Mouse (Mus musculus) embryo, embryonic 11 days (tissue): ENCODE measurements at regions not wholly inside any gene's neighbourhood (a gene's known extent, or its start where the extent isn't known, plus 50 kb on each side); places are given as distances from the start of the nearest gene placed in this dataset.

ENCODE experiments used
- DNase-seq: peaks from one replicate; pipeline ENCODE4 v3.0.0-alpha.2; 2015

DNA sequence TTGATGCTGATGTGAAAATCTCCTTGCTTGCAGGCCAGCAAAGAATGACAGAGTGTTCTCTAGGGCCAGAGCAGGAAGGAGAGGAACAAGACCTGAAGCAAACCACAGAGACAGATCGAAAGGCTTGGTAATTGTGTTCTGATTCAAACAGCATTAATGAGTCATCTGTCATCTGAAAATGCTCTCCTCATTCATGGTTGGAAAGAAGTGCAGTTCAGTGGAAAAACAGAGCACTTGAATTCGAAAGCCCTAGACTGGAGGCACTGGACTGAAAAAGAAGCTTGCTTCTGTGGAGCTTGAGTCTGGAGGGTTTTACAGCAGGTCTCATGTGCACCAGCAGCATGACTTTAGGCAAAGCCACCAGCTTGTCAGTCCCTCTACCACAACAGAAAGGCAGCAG, 374.3 kb upstream of the B430305J03Rik start:
- peak; percentile 0 for DNase-seq

GRCm38 (mm10) chr3:61738528-61738927, 372.8 kb upstream of the B430305J03Rik start:
- no peak for DNase-seq

DNA sequence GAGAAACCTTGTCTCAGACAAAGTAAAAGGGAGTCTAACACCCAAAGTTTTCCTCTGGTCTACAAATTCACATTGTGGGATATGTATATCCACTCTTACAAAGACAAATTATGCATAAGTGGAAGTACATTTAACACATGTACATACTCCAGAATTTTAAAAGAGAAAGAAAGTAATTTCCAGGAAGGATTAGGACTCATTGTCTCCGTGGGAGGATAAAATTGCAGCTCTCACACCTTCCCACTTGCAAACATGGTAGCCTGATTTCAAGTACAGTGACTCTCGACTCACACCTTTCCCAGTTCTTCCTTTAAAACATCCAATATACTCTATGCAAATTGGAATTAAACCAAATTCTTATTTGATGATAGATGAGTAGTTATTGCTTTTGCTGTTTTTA, 351.0 kb upstream of the B430305J03Rik start:
- no peak for DNase-seq

DNA sequence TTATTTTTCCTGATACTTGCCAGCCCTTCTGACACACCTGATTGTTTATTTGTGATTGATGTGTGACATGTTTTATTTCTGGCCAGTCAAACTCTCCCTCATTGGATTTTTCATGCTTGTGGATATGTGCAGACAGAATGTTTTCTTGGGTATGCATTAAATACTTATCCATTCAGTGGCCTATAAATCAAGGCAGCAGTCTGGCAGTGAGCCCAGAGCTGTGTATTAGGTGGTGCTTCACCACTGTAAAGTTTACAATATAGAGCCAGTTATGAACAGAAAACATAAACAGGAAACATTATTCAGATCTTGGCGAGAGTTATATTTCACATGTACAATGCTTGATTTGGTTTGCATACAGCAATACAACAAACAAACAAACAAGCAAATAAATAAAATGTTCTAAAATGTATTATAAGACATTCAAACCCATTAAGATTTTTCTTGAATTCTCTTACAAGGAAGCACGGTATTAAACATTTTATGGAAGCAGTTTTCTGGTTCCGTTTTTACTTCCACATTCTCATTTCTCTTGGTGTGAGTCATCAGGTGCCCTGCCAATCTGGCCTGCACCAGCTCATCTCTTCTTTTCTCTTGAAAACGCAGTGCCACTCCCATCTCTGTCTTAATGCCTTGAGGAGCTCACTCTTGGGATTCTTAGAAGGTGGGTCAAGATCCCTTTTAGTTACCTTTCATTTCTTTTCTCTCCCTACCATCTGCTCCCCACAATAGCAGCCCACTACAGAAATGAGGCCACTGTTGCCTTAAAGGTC, 322.4 kb upstream of the B430305J03Rik start:
- DNase-seq, result no peak

DNA sequence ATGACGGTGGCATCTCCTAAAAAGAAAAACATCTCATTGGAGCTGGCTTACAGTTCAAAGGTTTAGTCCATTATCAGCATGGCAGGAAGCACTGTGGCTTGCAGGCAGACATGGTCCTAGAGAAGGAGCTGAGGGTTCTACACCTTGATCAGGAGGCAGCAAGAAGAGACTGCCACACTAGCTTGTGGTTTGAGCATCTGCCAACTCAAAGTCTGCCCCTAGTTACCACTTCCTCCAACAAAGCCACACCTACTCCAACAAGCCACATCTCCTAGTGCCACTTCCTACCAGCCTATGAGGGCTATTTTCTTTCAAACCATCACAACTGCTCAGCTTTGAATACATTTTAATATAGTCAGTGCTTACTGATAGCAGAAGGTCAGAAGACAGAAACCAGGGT, 305.1 kb upstream of the B430305J03Rik start:
- DNase-seq, result no peak

- no peak for DNase-seq
Observed at GRCm38 (mm10) chr3:61656143-61656542, 290.4 kb upstream of the B430305J03Rik start.

DNA sequence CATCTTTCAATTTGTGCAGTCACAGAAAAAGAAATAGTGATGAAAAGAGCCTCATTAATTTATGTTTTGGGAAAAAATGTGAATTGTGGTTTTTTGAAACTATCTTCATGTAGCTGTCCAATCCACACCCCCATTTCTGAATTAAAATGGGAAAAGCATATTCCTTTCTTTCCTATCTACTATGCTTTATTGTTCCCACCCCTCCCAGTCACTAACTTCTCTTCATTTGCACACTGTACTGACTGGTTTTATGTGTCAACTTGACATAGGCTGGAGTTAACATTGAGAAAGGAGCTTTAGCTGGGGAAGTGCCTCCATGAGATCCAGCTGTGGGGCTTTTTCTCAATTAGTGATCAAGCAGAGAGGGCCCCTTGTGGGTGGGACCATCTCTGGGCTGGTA, 262.8 kb upstream of the B430305J03Rik start:
- no peak for DNase-seq

DNA sequence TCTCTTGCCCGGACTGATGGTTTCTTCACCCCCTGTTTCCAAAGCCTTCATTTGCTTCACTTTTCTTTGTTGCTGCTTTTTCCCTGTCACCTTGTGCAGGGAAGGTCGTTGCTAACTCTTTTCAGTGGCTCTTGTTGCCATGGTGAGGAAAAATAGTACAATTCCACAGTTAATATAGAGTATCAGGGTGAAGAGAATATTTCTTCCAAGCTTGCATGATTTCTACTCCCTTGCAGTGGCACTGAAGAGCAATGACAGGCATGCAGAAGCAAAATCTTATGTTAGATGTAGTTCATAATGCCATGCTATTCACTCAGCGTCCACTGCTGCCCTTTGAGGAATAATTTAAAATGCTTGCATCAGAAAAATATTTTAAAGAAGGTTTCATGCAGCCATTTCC, 262.3 kb upstream of the B430305J03Rik start:
- no peak for DNase-seq

GRCm38 (mm10) chr3:61623954-61624487, 258.3 kb upstream of the B430305J03Rik start:
- DNase-seq, result peak; percentile 4

DNA sequence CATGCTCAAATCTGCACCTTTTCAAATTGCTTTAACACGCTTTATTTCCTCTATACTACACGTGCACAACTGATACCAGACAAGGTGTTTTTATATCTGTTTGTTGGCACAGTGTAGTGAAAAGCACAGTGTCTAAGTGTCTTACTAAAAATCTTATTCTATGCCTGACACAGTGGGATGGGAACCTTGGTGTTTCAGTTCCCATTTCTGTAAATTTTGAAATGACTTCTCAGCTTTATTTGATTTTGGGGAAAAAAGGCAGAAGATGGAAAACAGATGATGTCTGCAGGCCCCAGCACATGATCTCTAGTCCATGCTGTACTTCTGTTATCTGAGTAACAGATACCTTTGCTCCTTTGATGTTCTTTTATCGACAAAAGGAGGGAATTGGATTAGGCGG, 239.7 kb upstream of the B430305J03Rik start:
- DNase-seq, result no peak

DNA sequence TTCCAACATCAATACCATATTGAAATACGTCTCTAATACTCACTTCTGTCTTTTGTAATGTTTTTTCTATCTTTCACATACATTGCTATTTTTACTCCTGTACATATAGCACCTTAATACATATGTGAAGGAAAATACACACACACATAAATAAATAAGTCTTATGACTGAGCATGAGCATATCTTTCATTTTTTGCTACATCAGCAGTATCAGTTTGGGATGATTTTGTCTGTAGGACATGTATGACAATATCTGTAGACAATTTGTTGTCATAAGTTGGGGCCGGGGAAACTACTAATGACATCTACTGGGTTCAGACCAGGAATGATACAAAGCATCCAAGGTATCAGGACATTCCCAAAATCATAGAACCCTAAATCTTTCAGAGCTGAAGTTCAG, 237.1 kb upstream of the B430305J03Rik start:
- DNase-seq, result no peak

DNA sequence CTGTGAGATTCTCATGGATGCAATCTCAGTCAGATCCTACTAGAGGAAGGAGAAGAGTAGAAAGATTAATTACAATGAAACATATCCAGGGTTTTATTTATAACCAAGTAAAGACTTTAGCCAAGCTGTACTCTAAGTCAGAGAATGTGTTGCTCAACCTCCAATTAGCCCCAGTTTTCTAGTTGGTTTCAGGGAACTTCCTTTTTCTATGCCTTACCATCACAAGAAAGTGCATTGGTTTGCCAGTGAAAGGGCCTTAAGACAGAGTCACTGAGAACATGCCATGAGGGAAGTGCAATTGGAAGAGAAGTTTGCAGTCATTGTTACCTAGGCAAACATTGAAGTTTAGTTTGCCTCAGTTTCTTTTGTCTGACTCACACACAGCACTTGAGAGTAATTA, 229.8 kb upstream of the B430305J03Rik start:
- DNase-seq, result no peak

DNA sequence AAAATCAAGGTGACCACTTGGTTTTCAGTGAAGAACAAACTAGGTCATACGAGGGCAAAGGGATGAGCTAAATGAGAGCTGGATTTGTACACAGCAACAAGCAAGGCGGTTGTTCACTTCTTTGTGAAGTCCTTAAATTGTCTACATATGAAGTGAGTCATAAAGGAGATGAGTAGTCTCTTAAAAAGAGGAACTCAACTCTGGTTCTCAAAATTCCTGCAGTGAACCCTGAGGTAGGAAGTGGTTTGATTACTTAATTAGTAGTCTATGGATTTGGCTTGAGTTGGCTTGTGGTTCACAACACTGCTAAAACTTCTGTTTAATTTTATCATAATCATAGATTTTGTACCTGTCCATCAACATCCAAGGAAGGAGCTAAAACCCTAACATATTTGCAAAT, 226.6 kb upstream of the B430305J03Rik start:
- DNase-seq, result no peak

DNA sequence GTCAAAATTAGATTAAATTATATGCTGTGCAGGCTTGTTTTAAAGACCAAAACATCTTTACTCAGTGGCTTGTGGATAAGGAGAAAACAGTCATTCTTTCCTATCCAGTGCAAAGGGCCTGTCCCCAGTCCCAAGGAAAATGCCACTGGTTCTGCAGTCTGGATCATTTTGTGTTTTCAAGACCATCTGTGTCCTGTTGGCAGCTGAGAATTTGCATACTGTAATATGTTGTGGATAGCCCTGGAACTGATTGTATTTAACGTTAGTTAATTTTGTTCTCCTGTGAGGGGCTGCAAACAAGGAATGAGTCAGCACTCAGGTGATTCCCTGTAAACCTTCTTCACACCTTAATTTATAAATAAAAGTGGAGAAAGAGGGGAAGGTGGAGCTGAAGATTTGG, 217.9 kb upstream of the B430305J03Rik start:
- DNase-seq, result no peak

DNA sequence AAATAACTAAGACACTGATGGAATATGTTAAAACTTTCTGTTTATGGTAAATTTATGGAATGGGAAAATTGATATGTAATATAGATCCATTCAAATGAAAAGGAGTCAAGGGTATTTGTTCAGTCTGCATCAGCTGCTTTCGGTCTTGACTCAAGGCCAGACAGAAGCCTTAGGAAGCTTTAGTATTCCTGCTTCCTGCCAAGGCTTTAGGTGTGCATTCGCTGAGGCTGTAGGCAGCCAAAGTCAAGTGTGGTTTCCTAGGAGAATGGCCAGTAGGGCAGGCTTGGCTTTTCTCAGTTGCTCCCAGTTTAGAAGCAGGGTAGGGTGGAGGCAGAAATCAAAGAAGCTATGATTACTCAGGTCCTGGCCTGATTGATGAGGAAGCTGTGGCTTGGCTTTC, 217.2 kb upstream of the B430305J03Rik start:
- DNase-seq, result no peak

GRCm38 (mm10) chr3:61580252-61580651, 214.5 kb upstream of the B430305J03Rik start:
- no peak for DNase-seq

DNA sequence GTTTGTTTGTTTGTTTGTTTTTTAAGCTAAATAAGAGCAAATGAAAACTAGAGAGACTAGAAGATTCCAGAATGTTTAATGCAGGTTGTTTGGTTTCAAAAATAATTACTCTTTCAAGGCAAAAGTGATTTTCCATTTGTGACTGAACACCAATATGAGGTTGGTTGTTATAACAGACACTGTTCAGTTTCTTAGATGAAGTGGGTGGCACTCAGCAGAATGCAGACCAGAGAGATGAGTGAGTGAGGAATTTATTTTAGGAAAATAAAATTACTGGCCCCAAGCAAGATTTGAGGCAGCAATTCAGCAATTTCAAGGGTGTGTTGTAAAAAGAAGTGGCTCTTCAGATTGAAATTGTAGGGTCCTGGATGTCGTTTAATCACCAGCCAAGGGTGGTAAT, 171.4 kb upstream of the B430305J03Rik start:
- no peak for DNase-seq

DNA sequence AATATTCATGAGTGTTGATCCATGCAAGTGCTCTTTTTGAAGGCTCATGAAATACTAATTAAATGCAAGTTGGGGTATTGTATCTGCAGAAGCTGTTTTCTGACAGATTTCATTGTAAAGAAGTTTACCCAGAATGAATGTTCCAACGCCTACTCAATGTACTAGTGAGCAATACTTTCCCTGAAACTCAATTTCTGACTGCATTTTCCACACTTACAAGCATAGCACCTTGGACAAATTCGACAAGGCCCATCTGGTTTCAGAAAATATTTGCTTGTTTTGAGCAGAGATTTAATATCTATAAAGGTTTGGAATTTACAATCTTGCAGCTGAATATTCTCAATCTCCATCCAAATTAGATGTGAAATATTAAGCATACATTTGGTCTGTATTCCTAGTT, 170.0 kb upstream of the B430305J03Rik start:
- no peak for DNase-seq

DNA sequence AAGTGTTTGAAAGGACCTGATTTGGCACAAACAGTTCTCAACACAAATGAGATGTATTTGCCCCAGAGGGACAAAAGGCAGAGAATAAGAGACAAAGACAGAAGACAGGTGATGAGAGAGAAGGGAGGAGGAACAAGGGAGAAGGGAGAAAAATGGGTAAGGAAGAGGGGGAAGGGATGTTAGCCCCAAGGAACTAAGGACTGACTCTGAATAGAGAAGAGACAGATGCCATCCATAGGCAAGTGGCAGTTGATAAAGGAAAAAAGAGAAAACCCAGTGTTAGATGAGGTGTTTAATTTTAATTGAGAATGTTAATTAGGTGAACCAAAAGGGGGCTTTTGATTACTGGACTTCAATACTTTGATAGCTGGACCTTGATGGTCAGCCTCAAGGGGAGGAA, 137.4 kb upstream of the B430305J03Rik start:
- no peak for DNase-seq

- DNase-seq, result no peak
Observed at GRCm38 (mm10) chr3:61494835-61495234, 129.1 kb upstream of the B430305J03Rik start.

DNA sequence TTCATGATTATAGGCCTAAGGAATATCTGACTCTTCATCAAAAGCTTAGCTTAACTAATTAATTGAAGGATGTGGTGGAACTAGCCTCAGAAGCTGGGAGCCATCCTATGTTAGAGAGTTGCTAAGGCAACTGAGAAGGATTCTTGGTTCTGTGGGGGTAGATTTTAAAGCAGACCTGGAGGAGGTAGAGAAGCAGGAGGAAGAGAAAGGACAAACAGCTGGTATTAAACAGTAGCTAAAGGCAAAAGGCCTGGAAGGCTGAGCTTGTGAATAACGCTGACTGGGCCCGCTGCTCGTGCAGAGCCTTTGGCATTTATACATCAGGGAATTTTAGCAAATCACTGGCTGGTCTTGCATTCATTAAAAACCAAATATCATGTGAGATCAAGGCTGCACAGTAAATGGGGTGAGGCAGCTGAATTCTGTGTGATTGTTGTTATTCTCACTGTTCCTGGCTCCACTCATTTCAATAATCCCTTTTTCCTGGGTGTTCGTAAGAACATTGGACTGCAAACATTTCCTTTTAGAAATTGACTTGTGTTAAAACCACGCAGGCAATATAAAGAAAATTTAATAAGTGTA, 121.1 kb upstream of the B430305J03Rik start:
- DNase-seq, result no peak

DNA sequence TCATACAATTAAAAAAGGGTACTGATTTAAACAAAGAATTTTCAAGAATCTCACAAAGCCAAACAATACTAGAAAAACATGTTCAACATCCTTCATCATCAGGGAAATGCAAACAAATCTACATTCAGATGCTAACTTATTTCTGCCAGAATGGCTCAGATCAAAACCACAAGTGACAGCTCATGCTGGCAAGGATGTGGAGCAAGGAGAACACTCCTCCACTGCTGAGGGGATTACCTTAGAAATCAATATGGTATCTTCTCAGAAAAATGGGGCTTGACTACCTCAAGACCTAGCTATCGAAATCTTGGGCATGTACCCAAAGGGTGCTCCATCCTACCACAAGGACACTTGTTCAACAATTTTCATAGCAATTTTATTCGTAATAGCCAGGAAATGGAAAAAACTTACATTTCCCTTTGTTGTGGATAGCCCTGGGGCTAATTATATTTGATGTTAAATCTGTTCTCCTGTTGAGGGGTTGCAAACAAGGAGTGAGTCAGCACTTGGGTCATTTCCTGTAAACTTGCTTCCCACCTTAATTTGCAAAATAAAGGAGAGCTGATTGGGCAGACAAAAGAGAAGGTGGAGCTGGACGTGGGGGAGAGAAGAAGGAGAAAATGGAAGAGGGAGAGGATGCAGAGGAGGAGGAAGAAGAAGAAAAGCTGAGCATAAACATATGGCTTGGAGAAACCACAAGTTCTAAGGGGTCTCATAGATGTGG, 113.3 kb upstream of the B430305J03Rik start:
- no peak for DNase-seq

DNA sequence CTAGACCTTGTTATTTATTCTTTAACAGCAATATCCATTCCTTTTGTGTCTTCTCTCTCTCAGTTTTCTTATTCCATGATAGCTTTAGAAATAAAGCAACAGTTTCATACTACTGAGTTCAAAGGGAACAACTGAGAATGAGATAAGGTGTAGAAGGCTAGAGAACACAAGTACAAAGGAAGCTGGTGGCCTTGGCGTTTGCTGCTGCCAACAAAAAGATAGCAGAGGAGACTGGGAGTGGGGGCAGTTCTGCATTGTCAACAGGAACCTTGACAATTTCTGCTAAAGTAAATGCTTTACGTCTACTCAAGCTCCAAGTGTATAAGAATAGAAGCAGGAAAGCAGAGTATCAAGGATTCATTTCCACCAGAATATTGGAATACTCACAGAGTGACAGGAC, 109.3 kb upstream of the B430305J03Rik start:
- DNase-seq, result no peak

DNA sequence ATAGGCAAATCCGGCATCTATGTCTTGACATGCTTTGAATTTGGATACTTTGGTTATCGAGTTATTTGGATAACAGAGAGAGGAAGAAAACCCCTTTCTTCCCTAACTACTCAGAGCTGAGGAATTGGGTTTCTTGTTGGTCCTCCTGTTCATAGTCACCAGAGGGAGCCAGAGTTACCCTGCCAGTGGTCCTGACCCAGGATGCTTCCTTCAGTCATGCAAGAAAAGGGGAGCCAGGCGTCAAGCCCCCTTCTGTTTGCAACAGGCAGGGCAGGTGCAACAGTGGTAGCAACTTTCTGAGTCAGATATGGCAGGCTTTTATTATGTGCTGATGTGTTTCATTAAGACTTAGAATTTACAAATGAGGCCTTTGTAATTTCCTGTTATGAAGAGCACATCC, 101.4 kb upstream of the B430305J03Rik start:
- DNase-seq, result peak; percentile 62
